In the genomic region with DNA sequence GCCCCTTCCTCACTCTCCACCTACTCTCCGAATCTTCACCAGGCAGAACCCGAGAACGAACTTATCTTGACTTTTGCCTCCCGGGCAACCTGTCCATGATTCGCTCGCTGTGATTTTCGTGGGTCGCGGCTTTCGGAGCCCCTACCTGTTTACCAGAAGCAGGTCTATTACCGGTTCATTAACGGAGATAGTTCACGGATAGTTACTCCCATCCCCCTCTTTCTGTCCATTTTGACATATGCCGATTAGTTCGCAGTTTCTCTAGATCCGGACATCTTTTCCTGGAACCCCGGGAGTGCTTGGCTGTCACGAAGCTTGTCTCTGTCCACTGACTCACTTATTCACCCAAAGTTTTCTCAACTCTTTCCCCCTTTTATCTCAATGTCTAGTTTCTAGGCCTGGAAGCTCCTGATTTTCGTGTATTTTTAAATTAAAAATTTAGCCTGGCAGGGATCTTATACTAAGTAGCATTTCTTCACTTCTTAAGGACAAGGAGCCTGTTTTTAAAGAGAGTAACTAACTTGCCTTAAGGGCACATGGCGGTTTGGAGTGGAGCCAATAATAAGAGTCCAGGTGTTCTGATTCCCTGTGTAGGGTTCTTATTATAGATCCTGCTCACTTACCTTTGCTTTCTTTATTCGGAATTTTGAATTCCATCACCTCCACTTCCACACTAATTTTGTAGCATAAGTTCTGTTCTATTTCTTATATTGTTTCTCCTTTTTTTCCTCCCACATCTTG, we compare ENCODE assay signal across 8 mouse cellular contexts. TPM values are rescaled to one million over a fixed set of nuclear protein-coding genes. Genes with fewer than 3 reads are reported as not detected.
DNase-seq lines count a peak whose midpoint lies in the region; ATAC-seq lines count a peak whose summit lies in the region.

No protein-coding gene starts in this region.

- H3K9me3 ChIP-seq in lung, embryonic 15.5 days = no peaks in the 10 kb centered on the region
- no peaks in the 10 kb centered on the region for H3K9me3 ChIP-seq in embryonic facial prominence, embryonic 13.5 days
- H3K9me3 ChIP-seq in kidney, embryonic 15.5 days (replicated peaks) = no peaks in the 10 kb centered on the region
- H3K9me3 ChIP-seq in neural tube, embryonic 13.5 days = no peaks in the 10 kb centered on the region

- H3K9ac ChIP-seq in lung, embryonic 15.5 days = peak overlapping the region; percentile 92
- H3K9ac ChIP-seq in embryonic facial prominence, embryonic 13.5 days = peak overlapping the region; percentile 91
- H3K9ac ChIP-seq in kidney, embryonic 15.5 days = peak overlapping the region; percentile 78
- peak overlapping the region; percentile 90 for H3K9ac ChIP-seq in neural tube, embryonic 13.5 days

- no peaks in the 10 kb centered on the region for H3K27me3 ChIP-seq in lung, embryonic 15.5 days
- no peaks in the 10 kb centered on the region for H3K27me3 ChIP-seq in embryonic facial prominence, embryonic 13.5 days
- H3K27me3 ChIP-seq in kidney, embryonic 15.5 days = no peaks in the 10 kb centered on the region
- H3K27me3 ChIP-seq in neural tube, embryonic 13.5 days = no peaks in the 10 kb centered on the region

- no peak for ATAC-seq in lung, embryonic 15.5 days (ENCODE audit: borderline replicate concordance, extremely low read depth, low FRiP score, low TSS enrichment)
- ATAC-seq in embryonic facial prominence, embryonic 13.5 days (ENCODE audit: insufficient number of reproducible peaks, insufficient read depth, low FRiP score, low TSS enrichment, low read depth) = no peak
- ATAC-seq in kidney, embryonic 15.5 days (replicated peaks; ENCODE audit: low FRiP score) = no peak
- no peak for ATAC-seq in neural tube, embryonic 13.5 days (ENCODE audit: low read depth)

- H3K4me3 ChIP-seq in lung, embryonic 15.5 days = peak overlapping the region; percentile 90
- H3K4me3 ChIP-seq in embryonic facial prominence, embryonic 13.5 days = peak overlapping the region; percentile 96
- peak overlapping the region; percentile 85 for H3K4me3 ChIP-seq in kidney, embryonic 15.5 days (replicated peaks)
- peak overlapping the region; percentile 95 for H3K4me3 ChIP-seq in neural tube, embryonic 13.5 days

- H3K4me2 ChIP-seq in lung, embryonic 15.5 days = peak overlapping the region; percentile 63
- peak overlapping the region; percentile 74 for H3K4me2 ChIP-seq in embryonic facial prominence, embryonic 13.5 days
- peak overlapping the region; percentile 62 for H3K4me2 ChIP-seq in kidney, embryonic 15.5 days
- peak overlapping the region; percentile 90 for H3K4me2 ChIP-seq in neural tube, embryonic 13.5 days

- peaks cover 6% of the 10 kb centered on the region; the same call in 1 of the 2 replicates for H3K36me3 ChIP-seq in lung, embryonic 15.5 days
- peaks cover 8% of the 10 kb centered on the region; the same call in 1 of the 2 replicates for H3K36me3 ChIP-seq in embryonic facial prominence, embryonic 13.5 days
- peaks cover 13% of the 10 kb centered on the region for H3K36me3 ChIP-seq in kidney, embryonic 15.5 days
- H3K36me3 ChIP-seq in neural tube, embryonic 13.5 days = no peaks in the 10 kb centered on the region

- peaks cover 30% of the 10 kb centered on the region for H3K4me1 ChIP-seq in lung, embryonic 15.5 days
- H3K4me1 ChIP-seq in embryonic facial prominence, embryonic 13.5 days = peaks cover 56% of the 10 kb centered on the region
- H3K4me1 ChIP-seq in kidney, embryonic 15.5 days = peaks cover 39% of the 10 kb centered on the region
- H3K4me1 ChIP-seq in neural tube, embryonic 13.5 days (replicated peaks) = peaks cover 44% of the 10 kb centered on the region

- WGBS in lung, embryonic 15.5 days = 4% methylated on average over 21 of the region's 21 CpGs
- 4% methylated on average over 21 of the region's 21 CpGs for WGBS in embryonic facial prominence, embryonic 13.5 days
- 5% methylated on average over 21 of the region's 21 CpGs for WGBS in kidney, embryonic 15.5 days
- 7% methylated on average over 21 of the region's 21 CpGs for WGBS in neural tube, embryonic 13.5 days

- no peak for DNase-seq in lung, postnatal 14 days
- DNase-seq in urinary bladder, adult 18-20 months (ENCODE audit: low spot score in 2 of 2) = no peak
- DNase-seq in right cerebral cortex, postnatal 25 days = no peak
- no peak for DNase-seq in urinary bladder, postnatal 25 days (ENCODE audit: low spot score)

- peak overlapping the region; percentile 83 for H3K27ac ChIP-seq in lung, embryonic 15.5 days
- H3K27ac ChIP-seq in embryonic facial prominence, embryonic 13.5 days = peak overlapping the region; percentile 88
- H3K27ac ChIP-seq in kidney, embryonic 15.5 days = peak overlapping the region; percentile 91
- peak overlapping the region; percentile 78 for H3K27ac ChIP-seq in neural tube, embryonic 13.5 days (replicated peaks)

RNA-seq across cellular contexts. Expression of a gene that starts 6.0 kb away (rescaled TPM):
- polyA plus RNA-seq in lung, embryonic 15.5 days (2015; fragmentation: Nextera tagmentation; extraction: Ambion mirVana) = 131 TPM in 2 replicates
- polyA plus RNA-seq in embryonic facial prominence, embryonic 13.5 days (2015; fragmentation: Nextera tagmentation; extraction: Ambion mirVana) = 118 and 125 TPM in 2 replicates
- polyA plus RNA-seq in kidney, embryonic 15.5 days (2015; fragmentation: Nextera tagmentation; extraction: Ambion mirVana) = 120 and 129 TPM in 2 replicates
- 77.5 and 83.3 TPM in 2 replicates for polyA plus RNA-seq in neural tube, embryonic 13.5 days (2015; fragmentation: Nextera tagmentation; extraction: Ambion mirVana)

RNA-seq across cellular contexts. Expression of a gene that starts 31.8 kb away (rescaled TPM):
- polyA plus RNA-seq in lung, embryonic 15.5 days (2015; fragmentation: Nextera tagmentation; extraction: Ambion mirVana) = not detected in 2 replicates
- not detected in 2 replicates for polyA plus RNA-seq in embryonic facial prominence, embryonic 13.5 days (2015; fragmentation: Nextera tagmentation; extraction: Ambion mirVana)
- polyA plus RNA-seq in kidney, embryonic 15.5 days (2015; fragmentation: Nextera tagmentation; extraction: Ambion mirVana) = not detected in 2 replicates
- polyA plus RNA-seq in neural tube, embryonic 13.5 days (2015; fragmentation: Nextera tagmentation; extraction: Ambion mirVana) = not detected in 2 replicates

RNA-seq across cellular contexts. Expression of a gene that starts 52.7 kb away (rescaled TPM):
- 10.3 and 12.1 TPM in 2 replicates for polyA plus RNA-seq in lung, embryonic 15.5 days (2015; fragmentation: Nextera tagmentation; extraction: Ambion mirVana)
- polyA plus RNA-seq in embryonic facial prominence, embryonic 13.5 days (2015; fragmentation: Nextera tagmentation; extraction: Ambion mirVana) = 9.9 and 12.2 TPM in 2 replicates
- 10.7 and 11.3 TPM in 2 replicates for polyA plus RNA-seq in kidney, embryonic 15.5 days (2015; fragmentation: Nextera tagmentation; extraction: Ambion mirVana)
- polyA plus RNA-seq in neural tube, embryonic 13.5 days (2015; fragmentation: Nextera tagmentation; extraction: Ambion mirVana) = 10.0 and 12.5 TPM in 2 replicates

RNA-seq across cellular contexts. Expression of a gene that starts 53.3 kb away (rescaled TPM):
- not detected in 2 replicates for polyA plus RNA-seq in lung, embryonic 15.5 days (2015; fragmentation: Nextera tagmentation; extraction: Ambion mirVana)
- not detected in 2 replicates for polyA plus RNA-seq in embryonic facial prominence, embryonic 13.5 days (2015; fragmentation: Nextera tagmentation; extraction: Ambion mirVana)
- 0.08 TPM in 1 of 2 replicates, not detected in the other for polyA plus RNA-seq in kidney, embryonic 15.5 days (2015; fragmentation: Nextera tagmentation; extraction: Ambion mirVana)
- polyA plus RNA-seq in neural tube, embryonic 13.5 days (2015; fragmentation: Nextera tagmentation; extraction: Ambion mirVana) = not detected in 2 replicates

RNA-seq across cellular contexts. Expression of a gene that starts 57.6 kb away (rescaled TPM):
- polyA plus RNA-seq in lung, embryonic 15.5 days (2015; fragmentation: Nextera tagmentation; extraction: Ambion mirVana) = 373 and 387 TPM in 2 replicates
- 358 and 407 TPM in 2 replicates for polyA plus RNA-seq in embryonic facial prominence, embryonic 13.5 days (2015; fragmentation: Nextera tagmentation; extraction: Ambion mirVana)
- 319 and 322 TPM in 2 replicates for polyA plus RNA-seq in kidney, embryonic 15.5 days (2015; fragmentation: Nextera tagmentation; extraction: Ambion mirVana)
- 336 and 392 TPM in 2 replicates for polyA plus RNA-seq in neural tube, embryonic 13.5 days (2015; fragmentation: Nextera tagmentation; extraction: Ambion mirVana)
